Mouse (Mus musculus) embryo, embryonic 9.5 days (tissue): Measurements from ENCODE around the gene BC025920.
"Not testable (repeated sequence)": the region's sequence is repeated elsewhere in the genome, so short reads cannot be mapped to it uniquely, and the experiment has no call there.

Experiments used
- DNase-seq: peaks from one replicate; pipeline ENCODE4 v3.0.0-alpha.2; 2017; ENCODE audit errors: extremely low spot score

The BC025920 gene

GRCm38 (mm10) chr10:81604019-81604967 is 1.8 kb upstream of the BC025920 start:
- no peak for DNase-seq

GRCm38 (mm10) chr10:81604968-81605665 is 953 bp upstream of the BC025920 start:
- DNase-seq = peak; percentile 89

GRCm38 (mm10) chr10:81605666-81605973 is 450 bp upstream of the BC025920 start:
- DNase-seq = no peak

- DNase-seq = no peak
Observed at GRCm38 (mm10) chr10:81608308-81608707, 2.2 kb downstream of the BC025920 start.

GRCm38 (mm10) chr10:81612779-81613178 is 6.7 kb downstream of the BC025920 start:
- DNase-seq = no peak

GRCm38 (mm10) chr10:81615486-81615885 is 9.4 kb downstream of the BC025920 start:
- DNase-seq = peak; percentile 42

- no peak for DNase-seq
Observed at GRCm38 (mm10) chr10:81619976-81620375, 13.9 kb downstream of the BC025920 start.

- DNase-seq = no peak
Observed at GRCm38 (mm10) chr10:81620786-81621185, 14.7 kb downstream of the BC025920 start.

GRCm38 (mm10) chr10:81623441-81623840 is 17.4 kb downstream of the BC025920 start:
- no peak for DNase-seq

GRCm38 (mm10) chr10:81626101-81626993 is 20.3 kb downstream of the BC025920 start:
- DNase-seq = no peak

- DNase-seq = peak; percentile 91
Observed at GRCm38 (mm10) chr10:81626994-81627835, 21.1 kb downstream of the BC025920 start, which contains the start of gene Sirt6. TSS of gene Sirt6 (minus strand) at chr10:81627797.

GRCm38 (mm10) chr10:81627836-81628220 is 21.8 kb downstream of the BC025920 start:
- DNase-seq = no peak

GRCm38 (mm10) chr10:81628390-81628789 is 22.3 kb downstream of the BC025920 start, which contains the start of gene Ankrd24:
TSS of gene Ankrd24 (plus strand) at chr10:81628540.
- DNase-seq = no peak

GRCm38 (mm10) chr10:81633253-81634099 is 27.4 kb downstream of the BC025920 start:
- peak; percentile 89 for DNase-seq

GRCm38 (mm10) chr10:81636338-81636737 is 30.3 kb downstream of the BC025920 start:
- no peak for DNase-seq

- DNase-seq = no peak
Observed at GRCm38 (mm10) chr10:81638101-81638500, 32.0 kb downstream of the BC025920 start.

- not testable (repeated sequence) for DNase-seq
Observed at GRCm38 (mm10) chr10:81640825-81641224, 34.8 kb downstream of the BC025920 start.

- DNase-seq = no peak
Observed at GRCm38 (mm10) chr10:81641566-81641965, 35.5 kb downstream of the BC025920 start.

GRCm38 (mm10) chr10:81641978-81642647 is 36.0 kb downstream of the BC025920 start:
- DNase-seq = no peak
